Mouse (Mus musculus) ES-E14 (cell line): ENCODE data around the gene Dnmt3b. TPM values are rescaled to one million over a fixed set of nuclear protein-coding genes. Genes with fewer than 3 reads are reported as not detected.

ENCODE experiments used
- DNase-seq: peaks from one replicate; pipeline ENCODE4 v3.0.0-alpha.2; 2013; ENCODE audit warnings: low read depth, low spot score
- H3K27ac ChIP-seq: 2 replicates; pipeline ENCODE4 v1.5.1; 2012; ENCODE audit warnings: low read depth, mild to moderate bottlenecking, low read length, moderate library complexity, mixed read lengths; ENCODE audit not compliant: poor library complexity, insufficient read depth, severe bottlenecking
- H3K36me3 ChIP-seq: 2 replicates; pipeline ENCODE4 v1.6.1; 2012; ENCODE audit warnings: mild to moderate bottlenecking, low read length, moderate library complexity, mixed read lengths; ENCODE audit not compliant: control insufficient read depth, poor library complexity, insufficient read depth, severe bottlenecking
- H3K4me1 ChIP-seq, 2 experiments: fragments of 150-350 bp in 1 of 2; sonication (generic) in 1 of 2; 2 replicates each; pipeline ENCODE4 v1.6.1; 2012; ENCODE audit warnings: low read length in 2 of 2, mild to moderate bottlenecking in 1 of 2, mixed read lengths in 1 of 2; ENCODE audit not compliant: control insufficient read depth in 2 of 2, insufficient read depth in 2 of 2, poor library complexity in 1 of 2
- H3K4me3 ChIP-seq, 2 experiments: fragments of 150-350 bp in 1 of 2; sonication (generic) in 1 of 2; 2 replicates each; pipeline ENCODE4 v1.5.1; 2012; ENCODE audit warnings: low read length in 2 of 2, low read depth in 1 of 2, mild to moderate bottlenecking in 1 of 2, mixed read lengths in 1 of 2; ENCODE audit not compliant: insufficient read depth in 1 of 2, poor library complexity in 1 of 2, severe bottlenecking in 1 of 2
- H3K9ac ChIP-seq: 2 replicates; pipeline ENCODE4 v1.6.1; 2012; ENCODE audit warnings: low read depth, mild to moderate bottlenecking, low read length, mixed read lengths; ENCODE audit not compliant: poor library complexity, insufficient read depth, severe bottlenecking
- H3K9me3 ChIP-seq: fragments of 150-350 bp; sonication (generic); 2 replicates; pipeline ENCODE4 v1.6.1; 2012; ENCODE audit warnings: low read depth, mild to moderate bottlenecking, low read length; ENCODE audit not compliant: control insufficient read depth, insufficient read depth
- CHD2 ChIP-seq: IDR thresholded peaks from 2 replicates; pipeline ENCODE4 v1.6.1; 2014; ENCODE audit warnings: mild to moderate bottlenecking, low read depth, low read length, inconsistent platforms
- HCFC1 ChIP-seq: IDR thresholded peaks from 2 replicates; pipeline ENCODE4 v1.6.1; 2012; ENCODE audit warnings: low read length, inconsistent platforms, borderline replicate concordance; ENCODE audit not compliant: insufficient read depth
- MAFK ChIP-seq: IDR thresholded peaks from 2 replicates; pipeline ENCODE4 v1.6.1; 2014; ENCODE audit warnings: mild to moderate bottlenecking, low read depth, low read length, inconsistent platforms; ENCODE audit not compliant: insufficient read depth
- ZC3H11A ChIP-seq: IDR thresholded peaks from 2 replicates; pipeline ENCODE4 v1.6.1; 2012; ENCODE audit warnings: low read depth, mild to moderate bottlenecking, inconsistent platforms, low read length, borderline replicate concordance
- ZNF384 ChIP-seq: IDR thresholded peaks from 2 replicates; pipeline ENCODE4 v1.6.1; 2012; ENCODE audit warnings: low read depth, low read length, inconsistent platforms
- in situ Hi-C, 2 experiments: fragments of 600-800 bp; cut with MboI; formaldehyde crosslinking; loops; one replicate each; pipeline ENCODE4 v1.15.1; 2025; ENCODE audit warnings: low sequenced_read_pairs in 2 of 2, inconsistent platforms in 1 of 2; ENCODE audit not compliant: unreplicated experiment in 2 of 2
- total RNA-seq: library from RNA; depleted of rRNA; stranded (reverse); fragments of 300-350 nt; gene quantifications from 2 replicates; pipeline ENCODE4 v1.2.3, GENCODE M21; 2012

Gene Dnmt3b
- total RNA-seq, 1 experiment = 136 TPM

DNA sequence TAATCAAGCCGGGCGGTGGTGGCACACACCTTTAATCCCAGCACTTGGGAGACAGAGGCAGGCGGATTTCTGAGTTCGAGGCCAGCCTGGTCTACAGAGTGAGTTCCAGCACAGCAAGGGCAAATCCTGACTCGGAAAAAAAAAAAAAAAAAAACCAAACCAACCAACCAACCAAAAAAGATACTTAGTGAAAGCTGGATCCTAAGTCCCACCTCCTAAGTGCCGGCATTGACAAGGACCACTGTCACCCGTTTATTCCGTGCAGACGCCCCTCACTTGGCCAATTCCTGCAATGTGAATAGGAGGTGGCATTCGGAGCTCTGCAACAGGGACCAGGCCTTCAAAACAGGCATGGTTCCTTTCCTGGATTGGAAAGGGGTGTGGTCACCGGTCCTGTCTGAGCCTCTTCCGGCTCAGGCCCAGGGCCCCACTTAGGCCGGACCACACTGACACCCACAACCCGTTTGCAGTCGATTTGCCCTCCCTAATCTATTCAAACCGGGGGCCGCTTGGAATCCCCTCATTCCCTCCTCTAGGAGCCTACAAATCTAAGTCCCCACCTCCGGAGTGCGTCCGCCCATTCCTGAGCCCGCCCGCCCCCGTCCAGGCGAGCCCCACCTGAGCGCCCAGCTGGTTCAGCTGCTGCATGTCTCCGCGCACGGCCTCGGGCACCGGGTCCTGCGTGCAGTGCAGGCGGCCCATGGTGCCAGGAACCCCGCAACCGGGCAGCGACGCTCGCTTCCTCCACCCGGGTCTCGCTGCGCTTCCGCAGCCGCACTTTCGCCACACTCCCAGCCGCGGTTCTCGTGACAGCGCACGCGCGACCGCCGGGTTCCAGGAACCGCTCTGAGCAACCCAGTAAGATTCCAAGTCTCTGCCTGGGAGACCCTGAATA, 17.0 kb upstream of the Dnmt3b start, which contains the start of gene Commd7:
Gene Commd7 (minus strand): TSS at position 806 of the 895 bp plus-strand sequence.
- Histone ChIP-seq H3K36me3 (no peaks in the 10 kb centered on the region; the same call in 1 of the 2 replicates), H3K27ac (peak within 1 kb of the TSS; percentile 59), H3K4me3 (peak within 1 kb of the TSS; percentile 77 to 93), H3K9ac (peak within 1 kb of the TSS; percentile 83), H3K4me1 (no peaks in the 10 kb centered on the region; a peak in 2 of 4 replicates), H3K9me3 (no peaks in the 10 kb centered on the region)
- in situ Hi-C loops = no loop called here
- TF ChIP-seq ZNF384 (peak; percentile 28; the same call in 1 of the 2 replicates), CHD2 (no peak), ZC3H11A (peak; percentile 99), HCFC1 (peak; percentile 31; the same call in 1 of the 2 replicates)
- no peak for DNase-seq

DNA sequence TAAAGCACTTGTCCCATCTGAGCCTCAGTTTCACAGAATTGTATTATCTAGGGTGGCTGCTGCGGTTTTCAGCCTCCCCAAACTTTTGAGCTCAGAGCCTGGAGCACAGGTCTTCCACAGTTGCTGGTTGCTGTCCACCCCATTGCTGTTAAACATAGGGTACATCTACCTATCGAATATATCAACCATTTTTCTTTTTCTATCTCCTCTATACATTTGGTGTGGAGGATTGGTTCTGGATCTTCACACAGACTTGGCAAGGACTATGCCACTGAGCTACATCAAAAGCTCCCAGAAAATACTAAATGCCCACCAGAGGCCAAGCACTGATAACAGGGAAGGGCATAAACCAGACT, 16.4 kb upstream of the Dnmt3b start:
- no peak for TF ChIP-seq CHD2
- no peak for TF ChIP-seq MAFK
- no peak for TF ChIP-seq ZC3H11A
- DNase-seq = no peak
- in situ Hi-C loops = no loop called here
- peak overlapping the region; percentile 83 for H3K9ac ChIP-seq
- H3K9me3 ChIP-seq = no peaks in the 10 kb centered on the region
- no peaks in the 10 kb centered on the region; a peak in 2 of 4 replicates for H3K4me1 ChIP-seq
- H3K27ac ChIP-seq = peak overlapping the region; percentile 59; the same call in 1 of the 2 replicates
- peak overlapping the region; percentile 77 to 93 for H3K4me3 ChIP-seq
- H3K36me3 ChIP-seq = no peaks in the 10 kb centered on the region; the same call in 1 of the 2 replicates

DNA sequence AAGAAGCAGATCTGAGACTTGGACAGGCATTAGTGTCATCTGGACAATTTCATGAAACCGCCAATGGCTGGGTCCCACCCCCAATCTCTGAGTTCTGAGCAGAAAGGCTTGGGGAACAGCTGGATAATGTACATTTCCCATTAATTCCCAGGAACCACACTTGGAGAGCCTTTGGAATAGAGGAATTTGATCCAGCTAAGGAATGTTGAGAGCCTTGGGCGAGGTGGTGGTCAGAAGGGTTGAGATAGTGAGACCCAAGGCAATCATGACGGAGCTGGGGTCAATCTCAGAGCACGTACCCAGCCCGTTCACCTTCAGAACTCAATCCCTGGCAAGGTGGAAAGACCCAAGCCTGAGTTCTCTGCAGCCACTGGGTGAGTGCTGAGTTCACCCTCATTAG, 16.0 kb upstream of the Dnmt3b start:
- Histone ChIP-seq H3K4me1 (no peaks in the 10 kb centered on the region; a peak in 2 of 4 replicates), H3K27ac (no peak overlapping the region), H3K4me3 (no peak overlapping the region), H3K9me3 (no peaks in the 10 kb centered on the region), H3K36me3 (no peaks in the 10 kb centered on the region; the same call in 1 of the 2 replicates), H3K9ac (no peak overlapping the region)
- in situ Hi-C loops = no loop called here
- DNase-seq = no peak
- TF ChIP-seq HCFC1 (no peak), ZC3H11A (no peak), CHD2 (no peak)

DNA sequence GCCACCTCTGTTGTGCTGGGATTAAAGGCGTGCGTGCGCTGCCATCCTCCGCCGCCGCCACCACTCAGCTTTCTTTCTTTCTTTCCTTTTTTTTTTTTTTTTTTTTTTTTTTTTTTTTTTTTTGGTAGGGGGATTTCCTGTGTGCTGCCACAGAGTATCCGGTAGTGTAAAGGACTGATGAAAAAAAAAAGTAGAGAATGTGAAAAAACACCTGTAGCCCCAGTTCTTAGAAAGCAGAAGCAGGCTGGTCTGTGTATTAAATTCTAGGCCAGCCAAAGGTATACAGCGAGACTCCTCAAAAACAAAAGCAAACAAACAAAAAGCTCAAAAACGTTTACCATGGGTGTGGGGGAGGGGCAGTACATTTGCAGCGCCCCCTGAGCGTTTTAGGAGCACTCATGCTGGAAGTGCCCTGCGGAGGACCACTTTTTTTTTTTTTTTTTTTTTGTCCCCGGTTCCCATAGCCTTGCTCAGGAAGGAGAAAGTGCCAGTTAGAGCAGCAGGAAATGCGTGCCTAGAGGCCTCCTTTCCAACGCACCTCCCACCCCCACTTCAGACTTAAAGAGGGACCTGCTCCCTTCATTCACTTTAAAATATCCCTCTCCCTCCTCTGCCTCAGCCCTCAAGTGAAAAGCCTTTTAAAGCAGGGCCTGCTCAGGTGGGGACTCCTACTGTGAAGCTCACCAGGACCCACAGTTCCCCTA, 10.1 kb upstream of the Dnmt3b start:
- Histone ChIP-seq H3K36me3 (no peaks in the 10 kb centered on the region), H3K4me3 (no peak overlapping the region), H3K27ac (peak overlapping the region; percentile 33), H3K9ac (no peak overlapping the region), H3K4me1 (peaks cover 7 to 23% of the 10 kb centered on the region in 2 experiments), H3K9me3 (no peaks in the 10 kb centered on the region)
- no peak for TF ChIP-seq MAFK
- TF ChIP-seq ZNF384 = peak; percentile 94
- DNase-seq = no peak
- in situ Hi-C loops = no loop called here
